Comparison of ENCODE assay signal across 8 mouse cellular contexts in genomic region chr2:155386534-155386899, GRCm38 (mm10). TPM values are rescaled to one million over a fixed set of nuclear protein-coding genes. Genes with fewer than 3 reads are reported as not detected.
DNase-seq lines count a peak whose midpoint lies in the region; ATAC-seq and TF ChIP-seq lines count a peak whose summit lies in the region.

No protein-coding gene starts in this region.

- H3K27me3 ChIP-seq in testis, adult 2 months (ENCODE audit: control insufficient read depth, insufficient read depth, low read length), result no peaks in the 10 kb centered on the region
- no peaks in the 10 kb centered on the region for H3K27me3 ChIP-seq in hindbrain, embryonic 14.5 days (ENCODE audit: control insufficient read depth, insufficient read depth, low read length)

- no peak for ATAC-seq in hindbrain, embryonic 14.5 days (ENCODE audit: low FRiP score)
- no peak for ATAC-seq in erythroid progenitor cell, adult 5-6 weeks (replicated peaks; ENCODE audit: low FRiP score, poor library complexity, severe bottlenecking)

- H3K4me1 ChIP-seq in testis, adult 2 months (ENCODE audit: control insufficient read depth, insufficient read depth, low read length), result peaks cover 7% of the 10 kb centered on the region
- peaks cover 44% of the 10 kb centered on the region for H3K4me1 ChIP-seq in hindbrain, embryonic 14.5 days (replicated peaks; ENCODE audit: control insufficient read depth, insufficient read depth, low read length)

- peak overlapping the region; percentile 32; the same call in 1 of the 2 replicates for H3K27ac ChIP-seq in testis, adult 2 months (ENCODE audit: control insufficient read depth, insufficient read depth, low read depth, low read length)
- no peak overlapping the region for H3K27ac ChIP-seq in hindbrain, embryonic 14.5 days

- H3K9me3 ChIP-seq in hindbrain, embryonic 14.5 days (ENCODE audit: control insufficient read depth, low read length), result no peaks in the 10 kb centered on the region

- TF ChIP-seq CTCF in testis, adult 2 months (IDR thresholded peaks at IDR 0.05; ENCODE audit: control insufficient read depth, insufficient read depth, insufficient replicate concordance, low read depth, low read length), result no peak

- DNase-seq in embryo, embryonic 11 days, result peak; percentile 22
- DNase-seq in embryo, embryonic 10.5 days (ENCODE audit: low spot score), result no peak
- no peak for DNase-seq in testis, postnatal 10 days (ENCODE audit: low spot score)
- DNase-seq in hindbrain, embryonic 14.5 days (ENCODE audit: low spot score), result no peak
- peak; percentile 57 for DNase-seq in right cerebral cortex, adult 18-20 months
- DNase-seq in yolk sac, embryonic 10.5 days (ENCODE audit: low spot score), result no peak

- H3K36me3 ChIP-seq in testis, adult 2 months (ENCODE audit: control insufficient read depth, insufficient read depth, low read length), result no peaks in the 10 kb centered on the region
- H3K36me3 ChIP-seq in hindbrain, embryonic 14.5 days (replicated peaks; ENCODE audit: control insufficient read depth, insufficient read depth), result peaks cover 64% of the 10 kb centered on the region

- WGBS in hindbrain, embryonic 14.5 days, result 14% methylated on average over 27 of the region's 27 CpGs

- peak overlapping the region; percentile 28; the same call in 1 of the 2 replicates for H3K4me2 ChIP-seq in hindbrain, embryonic 14.5 days (replicated peaks)

- peak overlapping the region; percentile 82 for H3K4me3 ChIP-seq in testis, adult 2 months (ENCODE audit: control insufficient read depth, low read depth, low read length)
- no peak overlapping the region for H3K4me3 ChIP-seq in hindbrain, embryonic 14.5 days (replicated peaks; ENCODE audit: low read length)

- TF ChIP-seq POLR2A in testis, adult 2 months (IDR thresholded peaks at IDR 0.05; ENCODE audit: control insufficient read depth, low read depth, low read length), result no peak

- H3K9ac ChIP-seq in hindbrain, embryonic 14.5 days, result peak overlapping the region; percentile 50

RNA-seq across cellular contexts. Expression of gene Trp53inp2, which starts 5.7 kb away (rescaled TPM):
- 163 and 176 TPM in 2 replicates for polyA plus RNA-seq in testis, adult 2 months (2012; rRNA removed)
- polyA plus RNA-seq in hindbrain, embryonic 14.5 days (2014; fragmentation: Nextera tagmentation; extraction: Ambion mirVana), result 91.6 and 94.6 TPM in 2 replicates
- total RNA-seq in erythroid progenitor cell, adult 5-6 weeks (2015; ENCODE audit: low replicate concordance), result 10.5 and 11.5 TPM in 2 replicates
- 1.1 and 3.6 TPM in 2 replicates for total RNA-seq in erythroid progenitor cell, adult 5-6 weeks (2017; ENCODE audit: low replicate concordance)

RNA-seq across cellular contexts. Expression of gene Pigu, which starts 29.3 kb away (rescaled TPM):
- 26.0 and 36.9 TPM in 2 replicates for polyA plus RNA-seq in testis, adult 2 months (2012; rRNA removed)
- polyA plus RNA-seq in hindbrain, embryonic 14.5 days (2014; fragmentation: Nextera tagmentation; extraction: Ambion mirVana), result 60.7 and 75.0 TPM in 2 replicates
- total RNA-seq in erythroid progenitor cell, adult 5-6 weeks (2015; ENCODE audit: low replicate concordance), result 5.9 and 22.3 TPM in 2 replicates
- 15.1 and 15.7 TPM in 2 replicates for total RNA-seq in erythroid progenitor cell, adult 5-6 weeks (2017; ENCODE audit: low replicate concordance)

Comparison
In these comparisons a context has a peak if more than half of its experiments do, and no peak if none do; other contexts are left out.
1. DNase-seq: peak in embryo, embryonic 11 days (single experiment) and right cerebral cortex, adult 18-20 months (single experiment); none in embryo, embryonic 10.5 days (single experiment), testis, postnatal 10 days (single experiment), hindbrain, embryonic 14.5 days (single experiment) and yolk sac, embryonic 10.5 days (single experiment).